Mouse (Mus musculus) NIH3T3 (cell line): Measurements from ENCODE around the gene Dcakd.

Source experiments
- DNase-seq: peaks from one replicate; pipeline ENCODE4 v3.0.0-alpha.2; 2012; ENCODE audit warnings: low read depth

Gene Dcakd

DNA sequence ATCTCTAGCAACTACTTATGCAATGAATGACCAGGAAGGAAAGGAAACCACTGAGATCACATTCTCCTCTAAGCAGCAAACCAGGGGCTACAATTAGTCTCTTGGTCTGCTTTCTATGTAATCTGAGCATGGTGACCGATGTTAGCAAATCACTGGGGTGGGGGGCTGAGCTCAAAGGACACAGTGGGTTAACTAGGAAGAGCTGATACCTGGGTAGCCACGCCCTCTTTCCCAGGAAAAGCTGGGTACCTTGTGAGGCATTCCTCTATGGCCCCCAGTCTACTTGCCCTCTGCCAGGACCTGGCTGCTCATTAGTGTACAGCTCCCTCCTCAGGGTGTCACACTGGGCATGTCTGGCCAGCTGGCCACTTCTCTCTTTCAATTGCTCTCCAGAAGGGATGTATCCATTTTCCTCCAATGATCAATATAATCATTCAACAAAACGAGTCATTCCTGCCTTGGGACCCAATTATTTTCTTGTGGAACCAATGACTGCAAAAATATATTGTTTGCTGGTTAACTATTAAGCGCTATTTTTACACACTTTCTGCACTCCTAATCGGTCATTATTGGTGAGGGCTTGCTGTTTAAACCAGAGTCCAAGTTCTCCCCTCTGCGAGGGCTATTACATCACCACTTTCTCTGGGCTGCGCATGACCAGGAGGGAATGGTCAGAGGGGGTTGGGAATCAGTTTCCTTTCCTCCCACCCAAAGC lies 21.7 kb downstream of the Dcakd start:
- DNase-seq: no peak

DNA sequence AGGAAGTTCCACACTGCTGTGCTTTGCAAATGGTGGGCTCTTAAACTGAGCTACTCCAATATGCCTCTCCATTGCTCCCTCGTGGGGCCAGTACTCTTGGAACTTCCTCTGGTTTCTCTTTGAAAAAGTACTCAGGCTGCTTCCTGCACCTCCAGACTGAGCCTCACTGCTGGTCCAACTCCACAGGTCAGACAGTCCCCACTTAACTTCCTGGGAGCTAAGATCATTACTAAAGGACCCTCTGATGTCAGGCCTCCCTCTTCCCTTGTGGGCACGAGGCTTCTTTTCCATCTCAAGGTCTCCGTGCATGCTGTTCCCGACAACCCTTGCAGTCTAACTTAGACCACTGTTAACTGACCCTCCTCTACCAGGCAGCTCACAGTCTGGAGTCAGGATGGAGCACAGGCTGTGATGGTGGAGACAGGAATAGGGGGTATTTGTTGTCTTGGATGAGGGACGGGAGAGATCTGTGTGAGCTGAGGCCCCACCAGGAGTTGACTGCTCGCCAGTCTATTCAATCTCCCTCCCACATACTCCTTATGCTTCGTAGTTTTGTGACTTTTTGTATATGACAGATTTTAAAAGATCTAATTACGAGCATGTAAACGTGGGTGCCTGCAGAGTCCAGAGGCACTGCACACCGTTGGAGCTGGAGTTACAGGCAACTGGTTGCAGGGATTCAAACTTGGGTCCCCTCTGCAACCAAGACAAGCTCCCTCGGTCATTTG lies 22.7 kb downstream of the Dcakd start:
- no peak for DNase-seq

GRCm38 (mm10) chr11:103004852-103005251 lies 23.3 kb downstream of the Dcakd start:
- no peak for DNase-seq

GRCm38 (mm10) chr11:103003210-103003609 lies 24.9 kb downstream of the Dcakd start:
- peak; percentile 96 for DNase-seq

DNA sequence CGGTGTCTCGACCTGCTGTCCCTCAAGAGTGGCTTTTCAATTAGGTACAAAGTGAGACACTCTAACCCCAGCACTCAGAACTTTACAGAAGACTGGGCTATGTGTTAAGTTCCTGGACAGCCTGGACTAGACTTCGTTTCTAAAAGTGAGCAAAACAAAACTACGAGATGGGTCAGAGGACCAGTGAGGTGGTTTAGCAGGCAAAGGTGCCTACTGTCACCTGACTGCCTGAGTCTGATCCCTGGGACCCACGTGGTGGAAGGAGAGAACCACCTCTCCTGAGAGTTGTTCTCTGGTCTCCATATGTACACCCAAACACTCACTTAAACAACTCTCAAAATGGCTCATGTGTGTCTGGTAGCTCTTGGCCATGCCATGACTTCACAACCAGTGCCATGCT lies 27.1 kb downstream of the Dcakd start:
- no peak for DNase-seq

DNA sequence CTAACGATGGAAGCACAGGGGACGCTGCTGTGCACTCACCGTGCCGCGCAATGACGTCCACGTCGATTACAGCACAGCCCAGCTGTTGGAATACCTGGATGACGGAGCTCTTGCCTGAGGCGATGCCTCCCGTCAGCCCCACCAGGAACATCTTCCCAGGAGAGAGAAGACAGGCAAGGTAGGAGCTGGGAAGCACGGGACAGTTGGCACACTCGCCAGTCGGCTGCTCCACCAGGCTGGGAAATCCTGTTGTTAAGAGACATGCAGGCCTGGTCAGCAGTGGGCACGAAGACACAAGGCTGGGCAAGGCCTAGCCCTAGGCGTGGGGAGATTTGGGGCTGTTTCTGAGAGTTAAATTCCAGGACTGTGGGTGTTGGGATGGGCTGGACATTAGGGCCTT lies 28.0 kb downstream of the Dcakd start:
- no peak for DNase-seq

- DNase-seq: no peak
Measured at GRCm38 (mm10) chr11:102999317-102999970, 28.7 kb downstream of the Dcakd start.

DNA sequence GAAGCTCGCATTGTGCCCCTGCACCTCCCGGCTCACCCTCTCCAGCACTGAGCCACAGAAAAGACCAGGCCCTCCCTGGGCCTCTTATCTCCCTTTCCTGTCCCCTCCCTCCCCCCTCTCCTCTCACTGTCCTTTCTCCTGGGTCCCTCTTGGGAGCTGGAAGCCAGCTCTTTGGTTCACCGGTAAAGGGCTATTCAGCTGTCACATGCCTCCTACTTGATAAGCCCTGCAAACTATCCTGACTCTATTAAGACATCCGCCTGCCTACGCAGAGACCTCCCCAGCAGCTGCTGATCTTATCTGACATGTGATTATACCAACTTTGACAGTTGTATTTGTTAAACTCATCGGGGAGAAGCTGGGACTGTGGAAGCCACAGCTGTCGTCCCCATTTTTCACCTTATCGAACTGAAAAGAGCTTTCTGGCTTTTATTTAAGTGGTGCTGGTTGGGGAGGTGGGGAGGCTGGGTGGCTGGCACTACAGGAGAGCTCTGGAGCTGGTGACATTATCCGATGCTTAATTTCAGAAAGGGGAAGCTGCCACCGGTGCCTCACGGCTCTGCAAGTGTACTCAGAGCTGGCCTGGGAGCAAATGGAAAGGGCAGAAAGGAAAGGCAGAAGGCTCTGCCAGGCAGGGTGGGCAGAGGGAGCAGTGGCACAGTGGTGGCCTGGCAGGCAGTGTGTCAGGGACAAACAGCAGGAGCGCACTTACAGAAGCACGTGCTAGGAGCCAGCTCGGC lies 29.4 kb downstream of the Dcakd start:
- no peak for DNase-seq

DNA sequence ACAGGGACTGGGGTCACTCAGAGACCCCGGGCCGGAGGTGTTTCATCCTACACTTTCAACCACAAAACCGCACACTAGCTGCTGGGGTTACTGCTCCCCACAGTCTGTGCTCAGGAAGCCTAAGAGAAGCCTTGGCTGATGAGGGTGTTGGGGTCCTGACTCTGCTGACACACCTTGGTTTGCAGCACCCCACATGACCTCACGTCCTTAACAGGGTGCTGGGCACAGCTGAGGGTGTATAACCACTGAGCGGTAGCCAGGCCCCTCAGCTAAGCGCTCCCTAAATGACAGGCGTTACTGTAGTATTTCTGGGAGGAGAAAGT lies 29.9 kb downstream of the Dcakd start:
- DNase-seq: no peak

DNA sequence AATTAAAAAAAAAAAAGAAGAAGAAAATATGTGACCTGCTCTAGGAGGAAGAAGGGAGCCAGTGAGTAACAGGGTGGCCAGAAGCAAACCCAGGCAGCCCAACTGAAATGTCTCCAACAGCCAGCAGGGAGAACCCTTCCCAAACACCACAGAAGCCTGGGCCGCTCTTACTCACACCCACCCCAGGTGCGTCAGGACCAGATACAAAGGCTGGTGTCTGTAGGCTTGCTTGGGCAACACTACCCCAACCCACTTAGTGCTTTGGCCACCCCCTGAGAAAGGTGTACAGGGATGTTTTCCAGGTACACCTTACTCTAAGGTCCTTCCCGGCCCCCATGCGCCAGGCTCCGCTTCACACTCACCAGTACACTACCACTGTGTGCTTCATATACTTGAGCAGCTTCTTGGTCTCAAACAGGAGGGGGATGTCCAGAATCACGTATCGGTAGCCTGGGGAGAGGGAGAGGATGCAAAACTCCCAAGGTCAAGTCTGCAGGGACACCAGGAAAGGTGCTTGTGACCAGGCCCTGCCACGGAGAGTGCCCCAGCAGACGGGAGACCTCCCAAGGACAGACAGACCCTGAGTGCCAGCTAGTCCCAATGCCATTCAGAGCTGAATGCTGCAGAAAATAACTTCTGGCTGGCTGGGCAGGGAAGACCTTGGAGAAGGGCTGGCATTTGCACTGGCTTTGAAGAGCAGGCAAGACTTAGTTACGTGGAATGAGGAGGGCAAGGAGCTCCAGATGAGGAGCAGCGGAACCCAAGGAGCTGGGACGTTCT lies 31.0 kb downstream of the Dcakd start:
- DNase-seq: peak; percentile 28

DNA sequence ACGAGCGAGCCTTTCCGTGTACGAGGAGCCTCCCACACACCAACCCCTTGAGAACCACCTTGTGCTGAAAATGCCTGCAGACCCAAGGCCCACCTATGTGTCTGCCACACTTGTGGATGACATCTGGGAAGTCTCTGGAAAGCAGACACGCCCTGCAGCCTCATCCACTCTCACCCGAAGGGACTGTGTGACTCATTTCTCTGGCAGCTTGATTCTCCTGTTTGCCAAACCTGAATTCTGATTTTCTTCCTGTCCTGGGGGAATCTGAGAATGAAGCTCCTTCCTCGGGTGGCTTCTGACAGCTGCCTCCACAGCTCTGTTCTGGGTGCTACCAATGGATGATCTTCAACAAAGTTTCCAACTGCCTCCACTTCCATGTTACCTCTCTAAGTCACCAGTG lies 31.7 kb downstream of the Dcakd start:
- DNase-seq: peak; percentile 79

DNA sequence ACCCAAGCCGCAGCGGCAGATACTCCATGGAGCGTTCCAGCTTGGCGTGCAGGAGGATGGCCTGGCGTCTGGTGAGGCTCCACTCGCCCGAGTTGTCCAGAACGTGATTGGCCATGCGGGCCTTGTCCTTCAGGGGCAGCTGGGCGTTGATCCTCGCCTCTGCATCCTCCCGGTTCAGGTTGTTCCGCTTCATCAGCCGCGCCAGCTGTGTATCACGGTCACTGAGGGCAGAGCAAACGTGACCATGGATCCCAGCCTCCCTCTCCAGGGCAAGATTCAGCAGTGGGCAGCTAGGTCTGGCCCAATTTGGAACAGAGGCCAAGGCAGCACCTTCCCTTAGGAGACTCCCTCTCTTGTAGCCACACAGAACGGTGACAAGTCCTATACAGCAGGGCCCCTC lies 33.2 kb downstream of the Dcakd start:
- no peak for DNase-seq

- DNase-seq: no peak
Measured at GRCm38 (mm10) chr11:102993420-102994029, 34.6 kb downstream of the Dcakd start.

DNA sequence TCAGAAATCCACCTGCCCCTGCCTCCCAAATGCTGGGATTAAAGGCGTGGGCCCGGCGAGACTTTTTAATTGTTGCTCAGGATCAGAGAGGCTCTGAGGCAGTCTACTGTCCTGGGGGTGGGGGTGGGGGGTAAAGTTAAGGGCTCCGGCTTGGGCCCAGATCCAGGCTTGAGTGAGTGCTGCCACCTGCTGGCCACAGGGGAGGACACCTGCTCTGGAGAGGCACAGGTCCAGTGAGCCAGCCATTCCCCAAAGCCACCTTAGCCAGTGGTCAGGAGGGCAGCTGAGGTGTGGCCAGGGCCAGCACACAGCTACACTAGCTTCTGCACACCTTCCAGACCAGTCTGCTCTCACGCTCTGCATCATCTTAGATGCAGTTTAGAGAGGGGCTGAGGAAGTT lies 35.2 kb downstream of the Dcakd start:
- DNase-seq: peak; percentile 84

DNA sequence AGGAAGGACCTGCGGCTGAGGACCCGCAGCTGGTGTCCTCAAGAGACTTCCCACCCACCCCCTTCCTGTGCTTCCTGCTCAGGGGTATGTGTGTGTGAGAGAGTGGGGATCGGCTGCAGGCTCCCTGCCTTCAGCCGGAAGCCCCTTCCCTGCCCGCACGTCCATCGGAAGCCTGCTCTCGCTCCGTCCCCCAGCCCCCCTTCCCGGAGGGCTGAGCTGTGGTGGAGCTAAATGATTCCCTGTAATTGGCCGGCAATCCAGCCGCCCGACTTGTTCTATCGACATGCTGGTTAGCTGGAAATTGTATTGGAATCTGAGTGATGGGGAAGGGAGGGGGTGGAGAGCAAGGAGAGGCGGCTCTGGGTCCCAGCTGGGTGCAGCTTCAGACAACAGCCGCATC lies 36.5 kb downstream of the Dcakd start:
- DNase-seq: no peak

DNA sequence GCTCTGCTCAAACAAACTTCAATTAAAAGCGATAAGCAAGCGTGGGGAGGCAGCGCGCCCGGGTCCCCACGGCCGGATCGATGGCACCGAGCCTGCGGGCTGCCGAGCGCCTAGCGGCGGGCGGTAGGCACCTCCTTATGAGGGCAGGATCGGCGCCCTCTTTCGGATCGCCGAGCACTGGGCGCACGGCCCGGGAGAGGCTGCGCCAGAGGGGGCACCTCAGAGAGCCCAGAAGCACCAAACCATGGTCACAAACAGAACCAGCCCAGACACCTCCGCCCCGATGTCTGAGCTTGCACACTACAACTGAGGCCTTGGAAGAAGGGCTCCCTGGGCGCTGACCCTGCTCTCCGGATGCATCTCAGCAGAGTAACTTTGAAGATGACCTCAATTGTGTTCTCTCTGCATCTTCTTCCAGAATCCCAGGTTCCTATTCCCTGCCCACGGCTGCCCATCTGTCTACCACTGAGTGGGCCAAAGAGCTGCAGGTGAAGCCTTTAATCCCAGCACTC lies 37.9 kb downstream of the Dcakd start:
- peak; percentile 29 for DNase-seq

DNA sequence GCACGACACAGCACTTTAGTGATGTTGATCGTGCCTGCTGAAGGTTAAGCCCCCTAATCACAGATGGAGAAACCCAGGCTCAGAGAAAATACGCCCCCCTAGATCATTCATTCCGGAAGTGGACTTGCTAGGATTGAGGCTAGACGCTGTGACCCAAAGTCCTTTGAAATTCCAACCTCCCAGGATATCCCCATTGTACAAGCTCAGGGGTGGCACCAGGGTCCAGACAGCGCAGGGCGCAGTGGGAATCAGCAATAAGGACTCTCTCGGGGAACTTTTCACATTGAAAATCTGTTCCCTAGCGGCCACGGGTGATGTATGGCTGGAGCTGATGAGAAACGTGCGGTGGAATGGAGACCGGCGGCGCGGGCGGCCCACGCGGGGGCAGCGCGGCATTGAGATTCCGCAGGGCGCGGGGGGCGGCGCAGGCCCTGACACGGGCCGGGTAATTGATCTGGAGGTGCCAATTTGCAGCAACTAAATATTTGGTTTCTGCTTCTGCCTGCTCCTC lies 38.4 kb downstream of the Dcakd start:
- no peak for DNase-seq

- DNase-seq: no peak
Measured at GRCm38 (mm10) chr11:102985160-102985559, 43.0 kb downstream of the Dcakd start.

- no peak for DNase-seq
Measured at GRCm38 (mm10) chr11:102984615-102985014, 43.5 kb downstream of the Dcakd start.

GRCm38 (mm10) chr11:102984086-102984485 lies 44.0 kb downstream of the Dcakd start:
- DNase-seq: no peak
